Mouse (Mus musculus) mammary gland, adult 2 months (tissue): ENCODE results near the gene Kcnj11. TPM values are rescaled to one million over a fixed set of nuclear protein-coding genes. Genes with fewer than 3 reads are reported as not detected.

Source experiments
- polyA plus RNA-seq: library from polyadenylated mRNA; depleted of rRNA; stranded (reverse); fragments of >200 nt; gene quantifications from 2 replicates; pipeline ENCODE4 v1.2.3, GENCODE M21; 2012; ENCODE audit warnings: low replicate concordance; rRNA removed

Kcnj11 gene
- polyA plus RNA-seq = 5.0 and 56.5 TPM in 2 replicates

GRCm38 (mm10) chr7:46100563-46100962, at the start of gene Kcnj11:
TSS of gene Kcnj11 (minus strand) at chr7:46100764.

Other genes starting within 250 kb of the Kcnj11 start
- gene Kdelr1, start 228.0 kb downstream of the Kcnj11 start, polyA plus RNA-seq = 193 and 506 TPM in 2 replicates
- gene Grin2d, start 222.4 kb downstream of the Kcnj11 start, polyA plus RNA-seq = 1.3 and 3.6 TPM in 2 replicates
- 0.26 TPM in 1 of 2 replicates, not detected in the other for gene Syngr4, start 204.1 kb downstream of the Kcnj11 start, polyA plus RNA-seq
- gene Tmem143, start 203.8 kb downstream of the Kcnj11 start, polyA plus RNA-seq = 138 and 156 TPM in 2 replicates
- gene Emp3, start 179.4 kb downstream of the Kcnj11 start, polyA plus RNA-seq = 335 and 341 TPM in 2 replicates
- gene Ccdc114, start 176.7 kb downstream of the Kcnj11 start, polyA plus RNA-seq = 2.7 and 4.8 TPM in 2 replicates
- gene Abcc6, start 70.5 kb downstream of the Kcnj11 start, polyA plus RNA-seq = 0.24 and 0.51 TPM in 2 replicates
- gene Nomo1, start 67.1 kb downstream of the Kcnj11 start, polyA plus RNA-seq = 30.0 and 41.1 TPM in 2 replicates
- 4.7 and 7.1 TPM in 2 replicates for gene Abcc8, start 79.3 kb upstream of the Kcnj11 start, polyA plus RNA-seq
- 0.30 TPM in 1 of 2 replicates, not detected in the other for gene Ush1c, start 137.7 kb upstream of the Kcnj11 start, polyA plus RNA-seq
- not detected in 2 replicates for gene Otog, start 140.2 kb upstream of the Kcnj11 start, polyA plus RNA-seq